Mouse (Mus musculus) midbrain, embryonic 15.5 days (tissue): ENCODE results near the gene Fus. TPM values are rescaled to one million over a fixed set of nuclear protein-coding genes. Genes with fewer than 3 reads are reported as not detected.
"Not testable (repeated sequence)": the region's sequence is repeated elsewhere in the genome, so short reads cannot be mapped to it uniquely, and the experiment has no call there.

Experiments used
- ATAC-seq: fragments of 200-750 bp; cut with Nextera tagmentation; replicated peaks from 2 replicates; pipeline ENCODE4 v1.8.0; 2017; ENCODE audit warnings: moderate TSS enrichment
- H3K27ac ChIP-seq: fragments of 300-500 bp; sonication (generic); 2 replicates; pipeline ENCODE4 v1.5.1; 2015; ENCODE audit warnings: mild to moderate bottlenecking, inconsistent platforms
- H3K27me3 ChIP-seq: fragments of 300-500 bp; sonication (generic); replicated peaks from 2 replicates; pipeline ENCODE4 v1.6.1; 2015; ENCODE audit warnings: inconsistent platforms
- H3K36me3 ChIP-seq: fragments of 300-500 bp; sonication (generic); replicated peaks from 2 replicates; pipeline ENCODE4 v1.6.1; 2015; ENCODE audit warnings: inconsistent platforms
- H3K4me1 ChIP-seq: fragments of 300-500 bp; sonication (generic); 2 replicates; pipeline ENCODE4 v1.6.1; 2015; ENCODE audit warnings: inconsistent platforms
- H3K4me2 ChIP-seq: fragments of 300-500 bp; sonication (generic); 2 replicates; pipeline ENCODE4 v1.6.1; 2015; ENCODE audit warnings: inconsistent platforms, mild to moderate bottlenecking, moderate library complexity
- H3K4me3 ChIP-seq: fragments of 300-500 bp; sonication (generic); 2 replicates; pipeline ENCODE4 v1.5.1; 2015; ENCODE audit warnings: mild to moderate bottlenecking, inconsistent platforms
- H3K9ac ChIP-seq: fragments of 300-500 bp; sonication (generic); 2 replicates; pipeline ENCODE4 v1.6.1; 2015; ENCODE audit warnings: mild to moderate bottlenecking, inconsistent platforms
- H3K9me3 ChIP-seq: fragments of 300-500 bp; sonication (generic); 2 replicates; pipeline ENCODE4 v1.6.1; 2016; ENCODE audit warnings: inconsistent platforms
- WGBS: fragments of 180-500 bp; shearing (Covaris S2); methylation state at CpG from one replicate; pipeline ENCODE4 v1.1.7; 2015; ENCODE audit warnings: mixed read lengths; 5-methylcytosine and 5-hydroxymethylcytosine counted together
- polyA plus RNA-seq: library from polyadenylated mRNA; unstranded; fragments of >200 nt; fragmentation: Nextera tagmentation; extraction: Ambion mirVana; gene quantifications from 2 replicates; pipeline ENCODE4 v1.2.1, GENCODE M21; 2015

Gene Fus
- polyA plus RNA-seq, 1 experiment from 2014 or later, result 380 TPM

DNA sequence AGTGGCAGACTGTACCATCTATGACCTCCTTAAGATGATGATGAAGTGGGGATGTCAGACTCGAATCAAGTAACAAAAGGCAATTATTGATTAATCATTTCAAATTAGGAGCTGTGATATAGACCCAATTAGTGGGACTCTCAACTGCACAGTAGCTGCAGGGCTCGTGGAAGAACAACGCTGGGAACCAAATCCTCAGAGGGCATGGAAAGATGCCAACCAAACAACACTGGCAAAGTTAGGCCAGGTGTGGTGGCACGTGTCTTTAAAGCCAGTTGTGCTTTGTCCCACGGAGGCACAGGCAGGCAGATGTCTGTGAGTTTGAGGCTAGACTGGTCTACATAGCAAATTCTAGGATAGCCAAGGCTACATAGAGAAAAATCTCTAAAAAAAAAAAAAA lies 36.6 kb upstream of the Fus start:
- Histone ChIP-seq H3K4me3 (no peak overlapping the region), H3K36me3 (peaks cover 5% of the 10 kb centered on the region), H3K9ac (no peak overlapping the region), H3K27ac (no peak overlapping the region), H3K4me1 (peaks cover 9% of the 10 kb centered on the region), H3K27me3 (peaks cover 28% of the 10 kb centered on the region), H3K4me2 (no peak overlapping the region), H3K9me3 (no peaks in the 10 kb centered on the region)
- WGBS, result 85% methylated on average over 5 of the region's 5 CpGs
- ATAC-seq, result no peak

DNA sequence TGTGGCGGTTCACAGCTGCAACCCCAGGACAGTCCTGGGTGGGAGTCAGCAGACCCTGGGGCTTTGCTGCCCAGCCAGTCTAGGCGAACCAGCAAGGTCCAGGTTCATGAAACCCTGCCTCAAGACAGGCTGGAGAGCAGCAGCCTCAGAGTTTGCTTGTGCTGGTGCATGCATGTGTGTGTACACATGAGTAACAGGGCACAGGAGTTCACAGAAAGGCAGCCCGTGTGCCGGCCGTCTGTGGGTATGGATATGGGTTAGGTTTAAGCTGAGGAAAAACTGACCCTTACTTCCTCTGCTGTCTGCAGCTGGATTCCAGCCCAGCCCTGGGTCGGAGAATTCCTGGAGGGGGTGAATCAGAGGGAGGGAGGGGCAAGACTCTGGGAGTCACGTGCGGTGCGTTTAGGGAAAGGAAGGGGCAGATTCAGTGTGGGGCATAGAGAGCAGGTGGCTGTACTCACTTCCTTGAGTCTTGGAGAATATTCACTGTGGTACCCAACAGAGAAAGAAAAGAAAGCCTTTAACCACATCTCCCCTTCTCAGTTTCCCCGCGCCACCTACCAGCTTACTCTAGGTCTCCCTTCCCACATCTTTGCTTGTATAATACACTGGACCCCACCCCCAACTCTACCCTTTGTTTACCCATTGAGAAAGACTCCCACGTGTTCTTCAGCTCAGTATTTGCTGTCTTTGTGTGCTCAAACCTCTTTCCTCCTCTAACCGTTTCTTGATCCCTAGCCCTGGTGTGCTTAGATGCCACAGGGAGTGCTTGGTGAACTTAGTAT lies 35.7 kb upstream of the Fus start:
- WGBS, result 40% methylated on average over 13 of the region's 13 CpGs
- Histone ChIP-seq H3K27me3 (peaks cover 28% of the 10 kb centered on the region), H3K27ac (no peak overlapping the region), H3K4me2 (no peak overlapping the region), H3K4me3 (no peak overlapping the region), H3K4me1 (peaks cover 15% of the 10 kb centered on the region), H3K9me3 (no peaks in the 10 kb centered on the region), H3K36me3 (no peaks in the 10 kb centered on the region), H3K9ac (no peak overlapping the region)
- no peak for ATAC-seq

DNA sequence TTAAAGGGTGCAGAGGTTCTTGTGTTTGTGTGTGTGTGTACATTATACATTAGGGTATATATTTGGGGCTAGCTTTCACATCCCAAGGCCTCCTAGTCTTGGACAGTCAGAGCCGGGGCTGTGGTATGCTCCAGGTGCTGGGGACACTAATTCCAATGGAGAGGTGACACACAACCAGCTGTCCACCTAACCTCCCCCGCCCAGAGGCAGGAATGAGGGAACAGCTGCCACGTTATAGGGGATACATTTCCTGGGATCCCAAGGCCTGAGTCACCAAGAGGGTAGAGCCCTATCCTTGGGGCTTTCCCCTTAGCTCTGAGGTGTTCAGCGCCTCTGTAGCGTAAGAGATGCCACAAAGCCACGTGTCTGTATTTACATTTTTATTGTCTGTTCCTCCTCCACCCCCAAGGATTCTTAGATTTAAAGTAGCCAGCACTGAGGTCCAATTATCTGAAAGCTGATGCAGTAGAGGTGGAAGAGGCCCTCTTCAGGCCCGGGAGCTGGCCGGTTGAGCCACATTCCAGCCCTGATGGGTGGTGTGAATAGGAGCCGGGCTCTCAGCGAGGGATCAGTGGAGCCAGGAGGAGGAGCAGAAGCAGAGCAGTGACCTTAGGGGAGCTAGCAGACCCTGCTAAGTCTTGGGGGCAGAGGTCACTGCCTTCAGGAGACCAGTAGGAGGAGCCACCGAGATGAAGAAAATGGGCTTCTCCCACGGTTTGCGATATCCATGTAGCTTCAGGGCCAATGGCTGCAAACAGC lies 34.8 kb upstream of the Fus start:
- Histone ChIP-seq H3K9ac (no peak overlapping the region), H3K4me2 (no peak overlapping the region), H3K4me3 (no peak overlapping the region), H3K36me3 (no peaks in the 10 kb centered on the region), H3K27me3 (peaks cover 28% of the 10 kb centered on the region), H3K9me3 (no peaks in the 10 kb centered on the region), H3K4me1 (peaks cover 17% of the 10 kb centered on the region), H3K27ac (no peak overlapping the region)
- WGBS, result 14% methylated on average over 13 of the region's 13 CpGs
- ATAC-seq, result no peak

DNA sequence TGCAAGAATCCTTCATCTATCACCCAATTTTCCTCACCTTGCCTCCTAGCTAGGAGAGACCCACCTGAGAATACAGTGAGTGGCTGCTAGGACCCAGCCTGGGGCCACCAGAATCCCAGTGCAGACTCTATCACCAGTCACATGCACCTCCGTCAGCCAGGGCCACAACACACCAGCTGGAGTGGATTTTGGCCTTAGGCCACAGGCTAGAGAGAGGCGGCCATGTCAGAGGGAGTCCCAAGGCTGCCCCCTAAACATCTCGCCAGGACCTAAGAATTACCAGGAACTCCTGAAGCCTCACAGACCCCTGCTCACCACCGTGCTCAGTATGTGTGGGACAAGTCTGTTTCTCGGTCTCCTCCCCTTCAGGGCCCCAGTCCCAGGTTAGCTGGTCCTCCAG lies 33.2 kb upstream of the Fus start:
- Histone ChIP-seq H3K9ac (no peak overlapping the region), H3K9me3 (no peaks in the 10 kb centered on the region), H3K27ac (no peak overlapping the region), H3K36me3 (no peaks in the 10 kb centered on the region), H3K4me1 (peaks cover 17% of the 10 kb centered on the region), H3K4me3 (no peak overlapping the region), H3K4me2 (no peak overlapping the region), H3K27me3 (peaks cover 15% of the 10 kb centered on the region)
- ATAC-seq, result no peak
- 95% methylated on average over 5 of the region's 5 CpGs for WGBS

DNA sequence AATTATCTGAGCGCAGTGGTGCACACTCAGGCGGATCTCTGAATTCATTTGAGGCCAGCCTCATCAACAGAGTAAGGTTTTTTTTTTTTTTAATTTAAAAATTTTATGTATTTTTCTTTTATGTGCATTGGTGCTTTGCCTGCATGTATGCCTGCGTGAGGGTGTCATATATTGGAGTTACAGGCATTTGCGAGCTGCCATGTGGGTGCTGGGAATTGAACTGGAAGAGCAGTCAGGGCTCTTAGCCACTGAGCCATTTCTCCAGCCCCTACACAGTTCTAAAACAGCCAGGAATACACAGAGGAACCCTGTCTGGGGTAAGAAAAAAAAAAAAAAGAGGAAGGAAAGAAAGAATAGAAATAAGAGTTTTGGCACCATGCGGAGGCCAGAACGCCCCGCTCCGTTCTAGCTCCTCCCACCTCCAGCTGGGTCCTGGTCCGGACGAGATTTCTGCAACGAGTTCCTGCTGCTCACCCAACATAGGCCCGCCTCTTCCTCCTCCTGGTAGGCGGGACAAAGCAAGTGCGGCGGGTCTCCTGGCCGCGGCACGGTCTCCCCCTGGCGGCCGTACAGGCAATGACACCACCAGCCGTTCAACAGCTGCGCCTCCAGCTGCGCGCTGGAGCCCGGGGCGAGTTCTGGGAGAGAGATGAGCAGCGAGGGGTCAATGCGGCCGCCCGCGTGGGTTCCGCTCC lies 32.1 kb upstream of the Fus start:
- Histone ChIP-seq H3K4me3 (peak overlapping the region; percentile 68), H3K4me2 (peak overlapping the region; percentile 73), H3K36me3 (no peaks in the 10 kb centered on the region), H3K9ac (peak overlapping the region; percentile 74), H3K27ac (peak overlapping the region; percentile 84), H3K4me1 (peaks cover 17% of the 10 kb centered on the region), H3K9me3 (no peaks in the 10 kb centered on the region), H3K27me3 (peaks cover 6% of the 10 kb centered on the region; the same call in 1 of the 2 replicates)
- peak; percentile 96 for ATAC-seq
- 5% methylated on average over 32 of the region's 32 CpGs for WGBS

DNA sequence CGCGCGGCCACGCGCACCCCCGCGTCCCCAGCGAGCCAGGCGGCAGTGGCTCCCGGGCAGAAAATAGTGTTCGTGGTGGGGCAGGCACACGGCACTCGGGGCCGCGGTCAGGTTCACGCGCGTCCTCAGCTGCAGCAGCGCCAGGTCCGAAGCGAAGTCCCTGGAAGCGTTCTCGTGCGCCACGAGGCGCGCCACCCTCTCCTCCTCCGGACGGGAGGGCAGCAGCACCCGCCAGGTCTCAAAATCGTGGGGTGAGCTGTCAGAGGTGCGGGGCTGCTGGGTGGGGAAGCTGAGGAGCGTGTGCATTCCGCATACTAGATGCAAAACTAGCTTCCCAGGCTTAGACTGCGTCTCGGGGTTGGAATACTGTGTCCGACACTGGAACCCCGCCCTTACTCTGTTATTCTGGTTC lies 31.5 kb upstream of the Fus start:
- peaks cover 17% of the 10 kb centered on the region for H3K4me1 ChIP-seq
- WGBS, result 0% methylated on average over 38 of the region's 38 CpGs
- H3K36me3 ChIP-seq, result no peaks in the 10 kb centered on the region
- peak overlapping the region; percentile 73 for H3K4me2 ChIP-seq
- H3K27me3 ChIP-seq, result no peaks in the 10 kb centered on the region
- peak overlapping the region; percentile 68 for H3K4me3 ChIP-seq
- H3K9me3 ChIP-seq, result no peaks in the 10 kb centered on the region
- H3K27ac ChIP-seq, result peak overlapping the region; percentile 84
- peak; percentile 80 for ATAC-seq
- peak overlapping the region; percentile 74 for H3K9ac ChIP-seq

DNA sequence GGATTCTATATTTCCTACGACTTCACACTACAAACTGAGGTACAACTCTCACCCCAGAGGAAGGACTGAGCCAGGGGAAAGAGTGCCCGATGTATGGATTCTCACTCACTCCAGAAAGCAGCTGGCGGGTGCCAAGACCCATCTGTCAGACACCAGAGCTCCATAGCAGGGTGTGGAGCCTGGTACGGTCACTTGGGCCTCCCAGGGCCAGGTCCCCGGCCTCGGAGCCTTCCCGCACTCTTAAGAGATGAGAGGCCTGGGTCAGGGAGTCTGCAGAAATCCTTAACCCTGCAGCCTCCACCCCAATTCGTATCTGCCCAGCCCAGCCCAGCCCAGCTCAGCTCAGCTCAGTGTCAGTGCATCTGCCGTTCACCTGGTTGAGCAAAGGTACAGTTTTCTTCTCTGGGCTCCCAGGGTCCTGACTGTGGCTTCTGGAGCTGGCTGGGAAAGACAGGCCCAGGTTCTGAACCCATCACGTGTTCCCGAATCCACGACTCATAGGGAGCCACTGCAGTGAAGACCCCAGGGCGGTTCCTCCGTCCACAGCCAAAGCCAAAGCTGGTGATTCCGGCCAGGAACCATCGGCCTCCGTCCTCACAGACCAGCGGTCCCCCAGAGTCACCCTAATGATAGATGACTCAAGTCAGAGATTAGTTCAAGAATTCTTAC lies 30.9 kb upstream of the Fus start:
- Histone ChIP-seq H3K9me3 (no peaks in the 10 kb centered on the region), H3K36me3 (no peaks in the 10 kb centered on the region), H3K27ac (peak overlapping the region; percentile 84), H3K4me3 (peak overlapping the region; percentile 68), H3K4me1 (peaks cover 17% of the 10 kb centered on the region), H3K27me3 (no peaks in the 10 kb centered on the region), H3K9ac (peak overlapping the region; percentile 74), H3K4me2 (peak overlapping the region; percentile 73)
- 55% methylated on average over 18 of the region's 18 CpGs for WGBS
- ATAC-seq, result peak; percentile 1; the same call in 1 of the 2 replicates

DNA sequence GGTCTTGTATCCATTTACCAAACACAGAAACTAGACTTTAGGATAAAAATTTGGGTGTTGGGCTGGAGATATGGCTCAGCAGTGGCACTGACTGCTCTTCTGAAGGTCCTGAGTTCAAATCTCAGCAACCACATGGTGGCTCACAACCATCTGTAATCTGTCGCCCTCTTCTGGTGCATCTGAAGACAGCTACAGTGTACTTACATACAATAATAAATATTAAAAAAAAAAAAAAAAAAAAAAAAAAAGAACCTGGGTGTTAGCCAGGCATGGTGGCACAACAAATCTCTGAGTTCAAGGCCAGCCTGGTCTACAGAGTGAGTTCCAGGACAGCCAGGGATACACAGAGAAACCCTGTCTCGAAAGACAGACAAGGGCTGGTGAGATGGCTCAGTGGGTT lies 25.2 kb upstream of the Fus start:
- H3K27ac ChIP-seq, H3K4me1 ChIP-seq, H3K9ac ChIP-seq, ATAC-seq, H3K4me2 ChIP-seq, H3K9me3 ChIP-seq, H3K36me3 ChIP-seq, H3K4me3 ChIP-seq: not testable (repeated sequence)
- 54% methylated on average over 2 of the region's 2 CpGs for WGBS
- peaks cover 18% of the 10 kb centered on the region for H3K27me3 ChIP-seq

DNA sequence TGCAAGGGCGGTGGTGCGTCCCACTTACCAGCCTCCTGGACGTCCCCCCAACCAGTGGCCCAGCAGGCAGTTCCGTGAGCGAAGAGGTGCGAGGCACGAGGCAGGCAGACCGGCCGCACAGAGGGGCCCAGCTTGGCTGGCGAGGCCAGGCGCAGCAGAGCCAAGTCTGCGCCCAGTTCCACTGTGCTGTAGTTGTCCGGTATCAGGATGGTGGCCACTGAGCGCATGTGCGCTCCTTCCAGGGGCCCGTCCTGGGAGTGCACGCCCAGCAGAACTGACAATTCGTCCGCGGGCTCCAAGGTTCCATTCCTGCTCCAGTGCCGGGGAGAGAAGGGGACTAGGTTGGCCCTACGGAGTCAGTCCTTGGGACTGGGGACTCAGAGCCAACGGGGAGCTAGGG lies 22.6 kb upstream of the Fus start:
- WGBS, result 12% methylated on average over 23 of the region's 23 CpGs
- ATAC-seq, result no peak
- Histone ChIP-seq H3K4me3 (no peak overlapping the region), H3K36me3 (no peaks in the 10 kb centered on the region), H3K27ac (no peak overlapping the region), H3K9me3 (no peaks in the 10 kb centered on the region), H3K4me1 (no peaks in the 10 kb centered on the region), H3K4me2 (0 out of 2 replicates have a peak overlapping the region, but pooled peaks have one; percentile 2), H3K9ac (no peak overlapping the region), H3K27me3 (peaks cover 18% of the 10 kb centered on the region)

DNA sequence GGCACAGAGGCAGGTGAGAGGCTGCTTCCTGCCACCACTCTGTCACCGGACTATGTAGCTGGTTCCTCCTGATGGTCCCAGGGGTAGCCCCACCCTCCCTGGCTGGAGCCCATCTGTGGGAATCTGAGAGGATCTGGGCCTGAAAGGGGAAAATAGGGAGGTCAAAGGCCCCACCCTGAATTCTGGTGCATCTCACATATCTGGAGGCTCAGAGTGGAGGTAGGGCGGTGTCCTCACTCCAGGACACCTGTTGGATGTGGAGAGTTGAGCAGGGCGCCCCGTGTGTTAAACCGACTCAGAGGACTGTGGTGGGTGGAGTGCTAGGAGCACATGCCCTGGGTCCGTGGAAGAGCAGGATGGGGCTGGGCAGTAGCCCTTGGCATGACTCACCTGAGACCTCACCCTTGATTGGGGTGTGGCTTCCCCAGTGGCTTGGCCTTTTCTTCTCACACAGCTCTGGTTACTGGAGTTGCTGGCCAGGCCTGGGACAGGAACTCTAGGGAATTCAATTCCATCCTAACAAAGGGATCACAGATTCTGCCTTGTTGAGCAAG lies 20.7 kb upstream of the Fus start, which contains the start of gene Prss36:
Gene Prss36, minus strand, starts transcription at position 256 of the 554 bp plus-strand sequence.
- no peak within 1 kb of the TSS for H3K4me3 ChIP-seq
- no peaks in the 10 kb centered on the region for H3K4me1 ChIP-seq
- no peak for ATAC-seq
- H3K27ac ChIP-seq, result no peak within 1 kb of the TSS
- 82% methylated on average over 6 of the region's 6 CpGs for whole genome bisulfite sequencing
- peaks cover 18% of the 10 kb centered on the region for H3K27me3 ChIP-seq
- H3K4me2 ChIP-seq, result no peak within 1 kb of the TSS
- no peaks in the 10 kb centered on the region for H3K36me3 ChIP-seq
- H3K9me3 ChIP-seq, result no peaks in the 10 kb centered on the region
- H3K9ac ChIP-seq, result no peak within 1 kb of the TSS

DNA sequence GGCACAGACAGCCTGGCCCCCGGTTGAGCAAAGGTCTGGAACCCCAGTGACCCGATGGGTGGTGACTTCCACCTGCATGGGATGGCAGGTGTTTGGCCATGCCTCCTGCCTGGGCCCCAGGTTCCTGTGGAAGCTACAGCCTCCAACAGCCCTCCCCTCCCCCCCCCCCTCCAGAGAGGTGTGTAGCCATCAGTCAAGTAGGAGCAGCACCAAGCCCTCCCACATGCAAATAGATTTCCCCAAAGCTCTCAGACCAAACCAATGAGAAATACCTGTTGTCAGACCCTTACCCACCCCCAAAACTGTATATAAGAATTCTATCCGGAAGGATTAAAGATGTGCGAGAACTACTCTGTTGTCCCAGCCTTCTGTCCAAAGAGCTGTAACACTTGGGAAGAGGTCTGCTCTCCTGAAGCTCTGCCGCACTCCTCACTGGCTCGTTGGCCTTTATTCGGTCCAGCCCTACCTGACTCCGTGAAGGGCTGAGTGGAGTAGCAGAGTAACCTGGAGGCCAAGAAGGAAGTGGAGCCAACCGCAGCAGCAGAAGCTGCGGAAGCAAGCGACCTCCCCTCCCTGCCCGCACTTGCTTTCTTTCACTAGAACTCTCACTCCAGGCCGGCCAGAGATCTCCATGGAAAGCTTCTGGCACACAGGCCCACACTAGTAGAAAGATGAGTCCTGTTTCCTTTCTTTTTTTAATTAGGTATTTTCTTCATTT lies 14.2 kb upstream of the Fus start:
- H3K27ac ChIP-seq, result no peak overlapping the region
- H3K4me3 ChIP-seq, result no peak overlapping the region
- no peaks in the 10 kb centered on the region for H3K4me1 ChIP-seq
- no peaks in the 10 kb centered on the region for H3K9me3 ChIP-seq
- 42% methylated on average over 13 of the region's 13 CpGs for WGBS
- no peaks in the 10 kb centered on the region for H3K36me3 ChIP-seq
- no peak for ATAC-seq
- H3K4me2 ChIP-seq, result no peak overlapping the region
- no peak overlapping the region for H3K9ac ChIP-seq
- no peaks in the 10 kb centered on the region for H3K27me3 ChIP-seq
